Mouse (Mus musculus) neutrophil, adult 83 days (primary cell): ENCODE results near the gene Hddc2. TPM values are rescaled to one million over a fixed set of nuclear protein-coding genes. Genes with fewer than 3 reads are reported as not detected.

Experiments used
- total RNA-seq, 2 experiments: library from RNA; stranded (reverse); gene quantifications; one replicate each; pipeline ENCODE4 v1.2.4; 2023

Hddc2 gene
- total RNA-seq: 1 to 10 TPM; 5.7 to 6.6 TPM

DNA sequence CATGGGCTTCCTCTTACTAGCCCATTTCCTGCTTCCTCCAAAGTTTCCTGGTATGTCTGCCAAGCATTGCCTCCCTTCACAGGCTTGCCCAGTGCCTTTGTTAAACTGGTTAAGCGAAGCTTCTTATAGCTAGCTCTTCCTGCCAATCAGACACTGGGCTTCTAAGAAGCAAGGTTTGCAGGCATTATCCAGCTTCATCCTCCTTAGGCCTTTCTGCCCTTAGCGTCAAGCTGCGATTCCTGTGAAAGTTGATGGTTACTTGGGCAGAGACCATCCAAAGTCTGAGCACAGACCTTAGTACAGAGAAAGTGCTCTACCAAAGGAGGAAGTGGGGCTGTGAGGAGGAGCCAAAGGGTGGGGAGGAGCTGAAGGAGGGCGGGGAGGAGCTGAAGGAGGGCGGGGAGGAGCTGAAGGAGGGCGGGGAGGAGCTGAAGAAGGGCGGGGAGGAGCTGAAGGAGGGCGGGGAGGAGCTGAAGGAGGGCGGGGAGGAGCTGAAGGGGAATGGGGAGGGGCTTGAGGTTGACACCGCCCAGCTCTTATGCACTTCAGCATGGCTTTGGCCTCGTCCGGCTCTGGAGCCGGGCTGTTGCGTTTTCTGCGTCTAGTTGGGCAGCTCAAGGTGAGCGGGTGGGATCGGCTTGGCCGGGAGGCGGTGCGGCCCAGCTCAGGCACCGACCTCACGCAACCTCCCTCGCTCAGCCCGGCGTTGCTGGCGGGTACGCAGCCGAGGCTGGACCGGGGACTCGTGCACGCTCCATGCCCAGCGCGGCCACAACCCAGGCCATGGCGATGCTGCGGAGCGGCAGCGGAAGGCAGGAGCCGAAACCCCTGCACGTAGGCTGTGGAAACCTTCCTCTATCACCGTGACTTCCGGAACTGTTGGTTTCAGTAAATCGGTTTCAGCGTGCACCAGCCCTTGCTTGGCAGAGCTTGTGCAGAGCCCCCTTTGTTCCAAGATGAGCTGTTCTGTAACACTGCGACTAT lies at the start of gene Hddc2:
Gene Hddc2, plus strand, starts transcription at position 519 of the 984 bp plus-strand sequence.

Other genes starting within 250 kb of the Hddc2 start
- not detected for gene Tpd52l1, start 132.6 kb downstream of the Hddc2 start, total RNA-seq